Mouse (Mus musculus) forebrain, embryonic 12.5 days (tissue): ENCODE data around the gene Ifnl2. TPM values are rescaled to one million over a fixed set of nuclear protein-coding genes. Genes with fewer than 3 reads are reported as not detected.

Experiments used
- ATAC-seq: fragments of 200-750 bp; cut with Nextera tagmentation; 2 replicates; pipeline ENCODE4 v1.8.0; 2017; ENCODE audit warnings: moderate TSS enrichment; ENCODE audit not compliant: low FRiP score
- H3K27ac ChIP-seq: fragments of 300-500 bp; sonication (generic); 2 replicates; pipeline ENCODE4 v1.5.1; 2016; ENCODE audit warnings: mild to moderate bottlenecking
- H3K27me3 ChIP-seq: fragments of 300-500 bp; sonication (generic); 2 replicates; pipeline ENCODE4 v1.6.1; 2016; ENCODE audit warnings: mild to moderate bottlenecking
- H3K36me3 ChIP-seq: fragments of 300-500 bp; sonication (generic); replicated peaks from 2 replicates; pipeline ENCODE4 v1.6.1; 2016; ENCODE audit warnings: mild to moderate bottlenecking
- H3K4me1 ChIP-seq: fragments of 300-500 bp; sonication (generic); 2 replicates; pipeline ENCODE4 v1.6.1; 2016
- H3K4me2 ChIP-seq: fragments of 300-500 bp; sonication (generic); 2 replicates; pipeline ENCODE4 v1.6.1; 2016; ENCODE audit warnings: mild to moderate bottlenecking, moderate library complexity
- H3K4me3 ChIP-seq: fragments of 300-500 bp; sonication (generic); replicated peaks from 2 replicates; pipeline ENCODE4 v1.5.1; 2016; ENCODE audit warnings: mild to moderate bottlenecking
- H3K9ac ChIP-seq: fragments of 300-500 bp; sonication (generic); 2 replicates; pipeline ENCODE4 v1.6.1; 2016; ENCODE audit warnings: mild to moderate bottlenecking
- H3K9me3 ChIP-seq: fragments of 300-500 bp; sonication (generic); 2 replicates; pipeline ENCODE4 v1.6.1; 2016
- WGBS: fragments of 180-500 bp; shearing (Covaris S2); methylation state at CpG from one replicate; pipeline ENCODE4 v1.1.7; 2016; 5-methylcytosine and 5-hydroxymethylcytosine counted together
- polyA plus RNA-seq: library from polyadenylated mRNA; unstranded; fragments of >200 nt; fragmentation: Nextera tagmentation; extraction: Ambion mirVana; gene quantifications from 2 replicates; pipeline ENCODE4 v1.2.1, GENCODE M21; 2016

Ifnl2 gene
- polyA plus RNA-seq, 1 experiment from 2014 or later: not detected

DNA sequence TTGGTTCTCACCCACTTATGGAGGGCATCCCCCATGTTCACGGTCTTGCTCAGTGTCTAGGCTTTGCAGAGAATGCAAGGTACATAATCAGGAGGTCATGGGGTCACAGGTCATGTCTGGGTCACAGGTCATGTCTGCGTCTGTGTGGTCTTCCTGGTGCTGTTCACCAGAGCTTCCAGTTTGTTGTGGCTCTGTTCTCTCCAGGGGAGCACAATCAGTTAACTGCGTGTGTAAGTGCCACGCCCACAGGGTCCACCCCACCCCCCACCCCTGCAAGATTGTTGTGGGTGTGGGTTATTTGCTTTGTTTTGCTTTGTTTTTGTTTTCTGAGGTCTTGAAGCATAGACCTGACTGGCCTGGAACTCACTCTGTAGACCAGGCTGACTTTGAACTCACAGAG, 26.1 kb downstream of the Ifnl2 start:
- no peaks in the 10 kb centered on the region for H3K36me3 ChIP-seq
- H3K4me2 ChIP-seq: no peak overlapping the region
- H3K27ac ChIP-seq: no peak overlapping the region
- 52% methylated on average over 4 of the region's 4 CpGs for WGBS
- peaks cover 29% of the 10 kb centered on the region for H3K27me3 ChIP-seq
- no peak overlapping the region for H3K9ac ChIP-seq
- ATAC-seq: no peak
- H3K4me3 ChIP-seq: no peak overlapping the region
- peaks cover 6% of the 10 kb centered on the region for H3K4me1 ChIP-seq
- no peaks in the 10 kb centered on the region for H3K9me3 ChIP-seq

DNA sequence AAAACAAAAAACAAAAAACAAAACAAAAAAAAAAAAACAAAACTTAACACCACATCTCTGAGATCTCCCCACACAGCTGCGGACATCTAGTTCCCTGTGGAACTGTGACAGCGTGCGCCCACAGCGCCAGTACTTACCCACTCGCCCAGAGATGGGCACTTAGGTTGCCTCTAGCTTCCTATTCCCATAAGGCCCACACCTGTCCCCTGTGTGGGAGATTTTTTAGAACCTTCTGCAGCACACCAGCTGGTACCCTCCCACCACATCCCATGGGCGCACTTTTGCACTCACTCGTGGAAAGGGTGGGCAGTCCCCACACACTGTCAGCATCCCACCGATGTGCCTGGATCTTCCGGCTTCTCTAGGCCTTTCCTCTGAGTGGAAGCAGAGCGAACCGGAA, 27.4 kb downstream of the Ifnl2 start:
- 87% methylated on average over 11 of the region's 11 CpGs for WGBS

DNA sequence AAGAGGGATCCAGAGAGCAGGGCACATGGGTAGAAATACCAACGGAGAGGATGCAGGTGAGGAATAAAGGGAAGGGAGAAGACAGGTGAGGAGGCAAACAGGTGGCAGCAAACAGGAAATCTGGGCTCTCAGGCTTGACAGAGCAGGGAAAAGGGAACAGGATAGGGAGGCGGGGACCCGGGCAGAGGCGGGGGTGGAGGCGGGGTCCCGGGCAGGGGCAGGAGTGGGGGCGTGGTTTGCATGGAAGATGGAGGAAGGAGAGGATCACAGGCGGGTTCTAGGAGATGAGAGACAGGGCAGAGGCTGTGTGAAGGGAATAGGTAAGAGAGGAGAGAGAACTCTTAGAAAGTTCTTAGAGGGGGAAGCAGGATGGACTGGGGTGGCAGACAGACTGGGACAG, 31.4 kb downstream of the Ifnl2 start:
- H3K4me3 ChIP-seq: no peak overlapping the region
- no peaks in the 10 kb centered on the region for H3K36me3 ChIP-seq
- no peak overlapping the region for H3K9ac ChIP-seq
- no peaks in the 10 kb centered on the region for H3K4me1 ChIP-seq
- no peak overlapping the region for H3K27ac ChIP-seq
- no peaks in the 10 kb centered on the region for H3K9me3 ChIP-seq
- ATAC-seq: no peak
- H3K4me2 ChIP-seq: no peak overlapping the region
- 9% methylated on average over 8 of the region's 8 CpGs for WGBS
- 0 out of 2 replicates have a peak, but pooled peaks cover 2% of the 10 kb centered on the region for H3K27me3 ChIP-seq

More for the DNA sequence above, 27.4 kb downstream of the Ifnl2 start:
- Histone ChIP-seq H3K4me3 (no peak overlapping the region), H3K4me2 (no peak overlapping the region), H3K36me3 (no peaks in the 10 kb centered on the region), H3K27me3 (peaks cover 17% of the 10 kb centered on the region), H3K27ac (no peak overlapping the region), H3K9ac (no peak overlapping the region), H3K4me1 (peaks cover 2% of the 10 kb centered on the region; the same call in 1 of the 2 replicates), H3K9me3 (no peaks in the 10 kb centered on the region)
- ATAC-seq: no peak

DNA sequence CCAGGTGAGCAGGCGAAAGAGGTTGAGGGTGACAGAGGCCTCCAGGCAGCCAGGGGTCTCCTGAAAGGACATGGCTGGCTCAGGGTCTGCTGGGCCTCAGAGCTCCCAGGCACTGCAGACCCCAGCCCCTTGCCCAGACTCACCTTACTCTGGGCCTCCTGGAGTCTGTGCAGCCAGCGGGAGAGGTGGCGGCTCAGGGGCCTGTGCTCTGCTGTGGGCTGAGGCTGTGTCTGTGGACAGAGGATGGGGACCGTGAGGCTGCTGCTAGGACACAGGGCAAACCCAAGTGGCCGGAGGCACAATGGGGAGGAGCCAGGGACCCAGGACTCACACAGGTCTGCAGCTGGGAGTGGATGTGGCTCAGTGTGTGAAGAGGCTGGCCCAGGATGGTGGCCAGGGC, 32.9 kb downstream of the Ifnl2 start:
- ATAC-seq: no peak
- WGBS: 85% methylated on average over 5 of the region's 5 CpGs
- Histone ChIP-seq H3K4me1 (no peaks in the 10 kb centered on the region), H3K27me3 (0 out of 2 replicates have a peak, but pooled peaks cover 4% of the 10 kb centered on the region), H3K4me3 (no peak overlapping the region), H3K4me2 (no peak overlapping the region), H3K9me3 (no peaks in the 10 kb centered on the region), H3K36me3 (no peaks in the 10 kb centered on the region), H3K9ac (no peak overlapping the region), H3K27ac (no peak overlapping the region)

DNA sequence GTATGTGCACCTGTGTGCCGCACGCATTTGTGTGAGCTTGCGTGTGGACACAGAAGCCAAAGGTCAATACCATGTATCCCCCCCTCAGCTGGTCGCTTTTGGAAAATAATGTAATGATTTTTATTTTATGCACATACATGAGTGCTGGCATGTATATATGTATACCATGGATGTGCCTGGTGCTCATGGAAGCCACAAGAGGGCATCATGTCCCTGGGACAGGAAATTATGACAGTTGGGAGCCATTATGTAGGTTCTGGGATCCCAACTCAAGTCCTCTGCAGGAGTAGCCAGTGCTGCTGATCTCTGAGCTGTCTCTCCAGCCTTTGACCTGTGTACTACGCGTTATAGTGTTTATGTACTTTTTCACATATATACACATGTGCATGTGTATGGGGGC, 34.1 kb downstream of the Ifnl2 start:
- Histone ChIP-seq H3K27ac (no peak overlapping the region), H3K9me3 (no peaks in the 10 kb centered on the region), H3K27me3 (0 out of 2 replicates have a peak, but pooled peaks cover 4% of the 10 kb centered on the region), H3K4me3 (no peak overlapping the region), H3K4me2 (no peak overlapping the region), H3K4me1 (no peaks in the 10 kb centered on the region), H3K36me3 (no peaks in the 10 kb centered on the region), H3K9ac (no peak overlapping the region)
- no peak for ATAC-seq
- WGBS: 91% methylated on average over 6 of the region's 6 CpGs

DNA sequence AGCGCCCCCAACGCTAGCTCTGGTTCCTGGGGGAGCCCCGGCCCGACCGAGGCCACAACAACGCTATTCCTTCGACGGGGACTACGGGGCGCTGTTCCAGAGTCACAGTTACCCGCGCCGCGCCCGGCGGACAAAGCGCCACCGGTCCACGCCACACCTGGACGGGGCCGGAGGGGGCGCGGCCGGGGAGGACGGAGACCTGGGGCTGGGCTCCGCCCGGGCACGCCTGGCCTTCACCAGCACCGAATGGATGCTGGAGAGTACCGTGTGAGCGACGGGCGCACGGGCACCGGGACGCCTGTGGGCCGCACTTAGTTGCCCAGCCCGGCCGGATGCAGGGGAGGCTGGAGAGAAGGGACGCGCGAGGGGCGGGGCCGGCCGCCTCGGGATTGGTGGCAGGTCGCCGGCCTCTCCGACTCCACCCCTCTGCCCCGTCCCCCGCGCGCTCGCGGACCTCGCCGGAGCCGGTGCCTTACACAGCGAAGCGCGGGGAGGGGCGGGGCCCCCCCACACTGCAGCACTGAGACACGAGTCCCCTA, 43.0 kb downstream of the Ifnl2 start:
- no peak overlapping the region for H3K27ac ChIP-seq
- H3K36me3 ChIP-seq: peaks cover 11% of the 10 kb centered on the region
- H3K4me3 ChIP-seq: peak overlapping the region; percentile 50
- under 1% methylated on average over 56 of the region's 63 CpGs for WGBS
- ATAC-seq: peak; percentile 82
- H3K4me1 ChIP-seq: peaks cover 27% of the 10 kb centered on the region
- peak overlapping the region; percentile 59 for H3K9ac ChIP-seq
- peaks cover 33% of the 10 kb centered on the region for H3K27me3 ChIP-seq
- no peaks in the 10 kb centered on the region for H3K9me3 ChIP-seq
- peak overlapping the region; percentile 81 for H3K4me2 ChIP-seq

DNA sequence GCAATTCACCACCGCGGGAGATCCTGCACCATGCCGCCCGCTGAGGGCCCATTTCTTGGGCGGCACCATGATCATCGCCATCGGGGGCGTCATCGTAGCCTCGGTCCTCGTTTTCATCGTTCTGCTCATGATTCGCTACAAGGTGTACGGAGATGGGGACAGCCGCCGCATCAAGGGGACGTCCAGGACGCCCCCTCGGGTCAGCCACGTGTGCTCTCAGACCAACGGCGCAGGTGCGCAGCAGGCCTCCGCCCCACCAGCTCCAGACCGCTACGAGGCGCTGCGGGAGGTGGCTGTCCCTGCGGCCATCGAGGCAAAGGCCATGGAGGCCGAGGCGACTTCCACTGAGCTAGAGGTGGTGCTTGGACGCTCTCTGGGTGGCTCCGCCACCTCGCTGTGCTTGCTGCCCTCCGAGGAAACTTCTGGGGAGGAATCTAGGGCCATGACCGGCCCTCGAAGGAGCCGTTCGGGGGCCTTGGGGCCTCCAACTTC, 43.5 kb downstream of the Ifnl2 start:
- 21% methylated on average over 40 of the region's 40 CpGs for WGBS
- peaks cover 27% of the 10 kb centered on the region for H3K4me1 ChIP-seq
- H3K4me3 ChIP-seq: peak overlapping the region; percentile 50
- H3K9ac ChIP-seq: peak overlapping the region; percentile 59
- H3K36me3 ChIP-seq: peaks cover 15% of the 10 kb centered on the region
- ATAC-seq: peak; percentile 31; the same call in 1 of the 2 replicates
- H3K4me2 ChIP-seq: peak overlapping the region; percentile 81
- H3K27ac ChIP-seq: no peak overlapping the region
- peaks cover 33% of the 10 kb centered on the region for H3K27me3 ChIP-seq
- no peaks in the 10 kb centered on the region for H3K9me3 ChIP-seq

DNA sequence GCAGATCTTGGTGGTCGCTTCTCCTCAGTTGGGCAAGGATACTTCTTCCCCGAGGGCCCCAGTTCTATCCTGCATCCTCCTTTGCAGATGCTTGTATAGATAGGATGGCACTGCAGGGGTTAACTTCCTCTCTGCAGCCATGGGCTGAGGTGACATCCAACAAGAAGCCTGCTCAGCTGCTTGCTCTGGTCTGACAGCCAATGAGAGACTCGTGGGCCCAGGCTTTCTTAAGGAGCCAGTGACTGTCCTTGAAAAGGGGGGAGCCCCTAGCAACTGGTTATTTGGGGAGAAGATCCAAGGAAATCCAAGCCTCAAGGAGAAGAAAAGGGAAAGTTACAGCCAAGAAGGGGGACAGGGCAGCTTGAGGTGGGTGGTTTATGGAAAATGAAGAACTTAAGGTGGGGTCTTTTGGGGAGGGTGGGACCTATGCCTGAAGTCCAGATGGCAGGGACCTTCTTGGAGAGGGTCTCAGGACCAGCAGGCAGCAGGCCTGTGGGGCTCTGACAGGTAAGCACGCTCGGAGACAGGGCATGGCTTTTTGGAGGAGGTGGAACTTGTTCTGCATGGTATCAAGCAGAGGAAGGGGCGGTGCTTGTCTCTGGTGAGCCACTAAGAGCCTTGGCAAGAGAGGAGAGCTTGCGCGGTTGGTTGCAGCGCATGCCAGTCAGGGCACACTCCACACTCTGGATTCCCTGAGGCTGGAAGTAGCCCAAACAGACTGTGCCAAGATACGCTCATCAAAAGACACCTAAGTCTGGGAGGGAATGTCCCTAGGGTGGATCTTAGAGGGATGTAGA, 45.6 kb downstream of the Ifnl2 start:
- Histone ChIP-seq H3K27ac (no peak overlapping the region; the same call in 1 of the 2 replicates), H3K9ac (no peak overlapping the region), H3K4me2 (0 out of 2 replicates have a peak overlapping the region, but pooled peaks have one; percentile 10), H3K9me3 (no peaks in the 10 kb centered on the region), H3K27me3 (peaks cover 33% of the 10 kb centered on the region), H3K36me3 (peaks cover 34% of the 10 kb centered on the region), H3K4me3 (no peak overlapping the region), H3K4me1 (peaks cover 27% of the 10 kb centered on the region)
- no peak; the same call in 1 of the 2 replicates for ATAC-seq
- WGBS: 61% methylated on average over 10 of the region's 10 CpGs

DNA sequence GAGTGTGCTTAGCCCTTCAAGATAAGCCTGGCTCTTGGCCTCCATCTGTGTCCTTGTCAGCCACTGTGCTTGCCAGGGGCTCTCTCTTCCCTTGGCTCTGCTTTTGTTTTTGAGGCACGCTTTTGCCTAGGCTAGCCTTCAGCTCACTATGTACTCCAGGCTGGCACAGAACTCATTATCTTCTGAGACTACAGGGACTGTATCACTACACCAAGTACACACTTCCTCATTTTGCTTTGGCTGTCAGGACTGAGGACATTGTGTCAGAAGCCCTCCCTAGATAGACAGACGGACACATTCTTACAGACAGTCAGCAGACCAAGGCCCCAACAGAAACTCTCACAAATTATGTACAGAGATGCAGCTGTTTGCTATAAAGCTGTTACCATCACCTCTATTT, 47.5 kb downstream of the Ifnl2 start:
- no peak overlapping the region for H3K27ac ChIP-seq
- peaks cover 25% of the 10 kb centered on the region for H3K4me1 ChIP-seq
- H3K36me3 ChIP-seq: peaks cover 52% of the 10 kb centered on the region
- peaks cover 24% of the 10 kb centered on the region for H3K27me3 ChIP-seq
- no peak overlapping the region for H3K9ac ChIP-seq
- H3K4me3 ChIP-seq: no peak overlapping the region
- no peaks in the 10 kb centered on the region for H3K9me3 ChIP-seq
- 90% methylated on average over 2 of the region's 2 CpGs for WGBS
- no peak overlapping the region for H3K4me2 ChIP-seq
- ATAC-seq: no peak

DNA sequence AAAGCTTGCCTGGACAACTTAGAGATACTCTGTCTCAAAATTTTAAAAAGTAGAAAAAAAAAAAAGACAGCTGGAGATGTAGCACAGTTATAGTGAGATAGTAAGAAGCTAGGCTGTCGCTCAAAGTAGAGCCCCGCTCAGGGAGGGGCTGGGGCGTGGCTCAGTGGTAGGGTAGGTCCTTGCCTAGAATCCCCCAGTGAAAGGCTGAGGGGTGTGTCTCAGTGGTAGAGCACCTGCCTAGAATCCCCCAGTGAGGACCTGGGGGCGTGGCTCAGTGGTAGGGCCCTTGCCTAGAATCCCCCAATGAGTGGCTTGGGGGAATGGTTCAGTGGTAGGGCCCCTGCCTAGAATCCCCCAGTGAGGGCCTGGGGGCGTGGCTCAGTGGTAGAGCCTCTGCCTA, 49.9 kb downstream of the Ifnl2 start:
- H3K4me2 ChIP-seq: no peak overlapping the region
- no peaks in the 10 kb centered on the region for H3K9me3 ChIP-seq
- H3K27me3 ChIP-seq: peaks cover 4% of the 10 kb centered on the region; the same call in 1 of the 2 replicates
- no peak overlapping the region for H3K27ac ChIP-seq
- peaks cover 10% of the 10 kb centered on the region for H3K4me1 ChIP-seq
- ATAC-seq: no peak
- peaks cover 67% of the 10 kb centered on the region for H3K36me3 ChIP-seq
- no peak overlapping the region for H3K9ac ChIP-seq
- no peak overlapping the region for H3K4me3 ChIP-seq
- 100% methylated on average over 4 of the region's 5 CpGs for WGBS
